Mouse (Mus musculus) ovary, postnatal 36 days (tissue): ENCODE measurements around the gene Gab3.
"Not testable (repeated sequence)": the region's sequence is repeated elsewhere in the genome, so short reads cannot be mapped to it uniquely, and the experiment has no call there.

Source experiments
- DNase-seq: peaks from one replicate; pipeline ENCODE4 v3.0.0; 2022; ENCODE audit warnings: low spot score, mixed read lengths

The Gab3 gene

GRCm38 (mm10) chrX:75034054-75034453, 51.2 kb downstream of the Gab3 start:
- not testable (repeated sequence) for DNase-seq

DNA sequence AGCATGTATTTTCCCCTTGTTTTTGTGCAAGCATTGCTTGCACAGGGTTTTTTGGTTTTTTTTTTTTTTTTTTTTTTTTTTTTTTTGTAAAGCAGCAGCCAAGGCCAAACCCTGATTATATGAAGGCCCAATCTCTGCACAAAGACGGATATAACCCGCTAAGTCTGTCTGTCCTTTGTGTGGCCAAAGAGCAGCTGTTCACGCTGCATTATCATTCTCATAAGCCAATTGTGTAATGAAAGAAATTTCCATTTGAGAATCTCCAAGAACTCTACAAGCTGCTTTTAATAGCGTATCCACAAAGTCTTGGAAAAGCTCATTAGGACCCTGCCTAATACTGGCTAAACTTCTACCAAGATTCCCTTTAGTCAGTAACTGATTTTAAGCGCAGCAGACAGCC, 101.5 kb downstream of the Gab3 start:
- no peak for DNase-seq

DNA sequence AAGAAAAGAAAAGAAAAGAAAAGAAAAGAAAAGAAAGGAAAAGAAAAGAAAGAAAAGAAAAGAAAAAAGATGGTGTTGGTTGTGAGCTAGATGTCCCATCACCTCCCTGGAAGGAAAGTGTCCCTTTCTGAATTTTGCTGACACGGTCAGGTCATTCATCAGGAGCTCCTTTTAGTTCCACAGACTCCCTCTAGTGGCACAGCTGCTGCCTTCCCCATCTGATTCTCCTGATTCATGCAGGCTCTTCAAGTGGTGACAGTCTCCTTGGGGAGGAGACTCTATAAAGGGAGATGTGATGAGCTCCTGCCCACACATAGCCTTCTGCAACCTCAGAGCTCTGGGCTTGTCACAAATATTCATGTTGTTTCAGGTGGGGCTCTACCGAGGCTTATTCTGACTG, 122.4 kb downstream of the Gab3 start:
- not testable (repeated sequence) for DNase-seq

GRCm38 (mm10) chrX:74959161-74959560, 126.1 kb downstream of the Gab3 start:
- not testable (repeated sequence) for DNase-seq
